Mouse (Mus musculus): ENCODE data around the gene Cnst. TPM values are rescaled to one million over a fixed set of nuclear protein-coding genes. Genes with fewer than 3 reads are reported as not detected.

Gene Cnst
- total RNA-seq, 2 experiments from 2014 or later: 14.7 to 22.6 TPM

Other genes starting within 250 kb of the Cnst start
- 7.9 and 13.7 TPM in 2 replicates for gene Smyd3, start 28.3 kb upstream of the Cnst start, total RNA-seq (2015)
- 11.4 and 14.8 TPM in 2 replicates for gene Smyd3, start 28.3 kb upstream of the Cnst start, total RNA-seq (2017)
- gene Tfb2m, start 103 bp upstream of the Cnst start, total RNA-seq (2015): 19.9 and 25.2 TPM in 2 replicates
- gene Tfb2m, start 103 bp upstream of the Cnst start, total RNA-seq (2017): 19.6 and 33.1 TPM in 2 replicates
- 3.7 and 5.6 TPM in 2 replicates for gene Sccpdh, start 121.8 kb downstream of the Cnst start, total RNA-seq (2015)
- gene Sccpdh, start 121.8 kb downstream of the Cnst start, total RNA-seq (2017): 4.6 and 8.9 TPM in 2 replicates
- not detected in 2 replicates for gene Kif28, start 198.9 kb downstream of the Cnst start, total RNA-seq (2015)
- not detected in 2 replicates for gene Kif28, start 198.9 kb downstream of the Cnst start, total RNA-seq (2017)